Mouse (Mus musculus): ENCODE results near the gene Syt9. TPM values are rescaled to one million over a fixed set of nuclear protein-coding genes. Genes with fewer than 3 reads are reported as not detected.

Syt9 gene
- polyA plus RNA-seq, 1 experiment, result 0.05 TPM

DNA sequence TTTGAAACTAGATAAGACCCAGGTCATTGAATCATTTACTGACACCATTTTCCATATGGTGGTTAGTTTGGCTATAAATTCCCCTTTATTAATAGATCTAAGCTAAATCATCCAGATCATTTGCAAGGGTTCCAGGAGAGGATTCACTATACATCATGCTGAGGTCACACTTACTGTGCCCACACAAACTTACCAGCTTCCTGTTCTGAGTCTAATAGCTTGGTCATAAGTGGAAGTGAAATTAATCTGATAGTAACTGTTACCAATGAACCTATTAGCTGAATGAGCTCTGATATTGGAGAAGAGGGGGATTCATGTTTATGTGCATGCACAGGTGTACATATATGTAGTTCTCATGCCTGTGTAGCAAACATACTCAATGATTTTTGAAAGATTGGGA lies 124.9 kb downstream of the Syt9 start:
- Histone ChIP-seq H3K4me3 (ENCODE audit: extremely low read depth, insufficient read depth, insufficient read length) (no peak overlapping the region), H3K27me3 (ENCODE audit: control insufficient read depth, insufficient read depth, low read length) (no peaks in the 10 kb centered on the region), H3K4me1 (ENCODE audit: control insufficient read depth, insufficient read depth, insufficient read length) (no peaks in the 10 kb centered on the region), H3K36me3 (ENCODE audit: control insufficient read depth, insufficient read depth, low read length) (no peaks in the 10 kb centered on the region), H3K27ac (ENCODE audit: insufficient read depth, low read length) (no peak overlapping the region)
- no peak for DNase-seq (ENCODE audit: low read depth in 1 of 2, low spot score in 2 of 2)
- TF ChIP-seq POLR2A (IDR thresholded peaks at IDR 0.05; ENCODE audit: low read depth, low read length), result no peak
- no peak for TF ChIP-seq CTCF (IDR thresholded peaks at IDR 0.05; ENCODE audit: extremely low read depth, insufficient read depth, insufficient read length, insufficient replicate concordance)

DNA sequence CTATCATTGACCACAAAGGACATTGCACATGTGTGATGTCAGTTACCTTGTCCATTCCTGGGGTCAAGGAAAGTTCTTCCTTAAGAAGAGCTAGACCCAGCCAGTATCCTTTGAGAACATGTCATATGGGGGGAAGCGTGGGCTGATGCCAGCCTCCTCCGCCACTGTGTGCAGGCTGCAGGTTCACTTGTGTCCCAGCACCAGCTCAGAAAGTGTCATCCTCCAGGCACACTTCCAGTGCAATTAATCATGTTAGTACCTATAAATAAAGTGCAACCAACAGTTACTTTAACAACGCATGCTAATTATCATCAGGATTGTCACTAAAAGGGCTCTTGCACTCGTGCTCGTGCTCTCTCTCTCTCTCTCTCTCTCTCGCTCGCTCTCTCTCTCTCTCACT lies 126.4 kb downstream of the Syt9 start:
- no peaks in the 10 kb centered on the region for H3K36me3 ChIP-seq (ENCODE audit: control insufficient read depth, insufficient read depth, low read length)
- TF ChIP-seq POLR2A (IDR thresholded peaks at IDR 0.05; ENCODE audit: low read depth, low read length) (no peak), CTCF (IDR thresholded peaks at IDR 0.05; ENCODE audit: extremely low read depth, insufficient read depth, insufficient read length, insufficient replicate concordance) (no peak)
- no peaks in the 10 kb centered on the region for H3K27me3 ChIP-seq (ENCODE audit: control insufficient read depth, insufficient read depth, low read length)
- WGBS, result 79% methylated on average over 7 of the region's 7 CpGs
- no peak overlapping the region for H3K4me3 ChIP-seq (ENCODE audit: extremely low read depth, insufficient read depth, insufficient read length)
- DNase-seq (ENCODE audit: low read depth in 1 of 2, low spot score in 2 of 2), result no peak
- H3K27ac ChIP-seq (ENCODE audit: insufficient read depth, low read length), result no peak overlapping the region
- no peaks in the 10 kb centered on the region for H3K4me1 ChIP-seq (ENCODE audit: control insufficient read depth, insufficient read depth, insufficient read length)

- H3K27ac ChIP-seq (ENCODE audit: insufficient read depth, low read length), result no peak overlapping the region
- WGBS, result 84% methylated on average over 7 of the region's 7 CpGs
- no peaks in the 10 kb centered on the region for H3K27me3 ChIP-seq (ENCODE audit: control insufficient read depth, insufficient read depth, low read length)
- no peak overlapping the region for H3K4me3 ChIP-seq (ENCODE audit: extremely low read depth, insufficient read depth, insufficient read length)
- TF ChIP-seq POLR2A (IDR thresholded peaks at IDR 0.05; ENCODE audit: low read depth, low read length) (no peak), CTCF (IDR thresholded peaks at IDR 0.05; ENCODE audit: extremely low read depth, insufficient read depth, insufficient read length, insufficient replicate concordance) (no peak)
- DNase-seq (ENCODE audit: low read depth in 1 of 2, low spot score in 2 of 2), result no peak
- H3K36me3 ChIP-seq (ENCODE audit: control insufficient read depth, insufficient read depth, low read length), result no peaks in the 10 kb centered on the region
- no peaks in the 10 kb centered on the region for H3K4me1 ChIP-seq (ENCODE audit: control insufficient read depth, insufficient read depth, insufficient read length)
These were observed 130.1 kb downstream of the Syt9 start for GRCm38 (mm10) chr7:107500641-107501040.

- no peak for DNase-seq (ENCODE audit: low read depth in 1 of 2, low spot score in 2 of 2)
- no peaks in the 10 kb centered on the region for H3K27me3 ChIP-seq (ENCODE audit: control insufficient read depth, insufficient read depth, low read length)
- H3K36me3 ChIP-seq (ENCODE audit: control insufficient read depth, insufficient read depth, low read length), result no peaks in the 10 kb centered on the region
- H3K27ac ChIP-seq (ENCODE audit: insufficient read depth, low read length), result no peak overlapping the region
- H3K4me3 ChIP-seq (ENCODE audit: extremely low read depth, insufficient read depth, insufficient read length), result no peak overlapping the region
- no peaks in the 10 kb centered on the region for H3K4me1 ChIP-seq (ENCODE audit: control insufficient read depth, insufficient read depth, insufficient read length)
- TF ChIP-seq CTCF (IDR thresholded peaks at IDR 0.05; ENCODE audit: extremely low read depth, insufficient read depth, insufficient read length, insufficient replicate concordance), result no peak
- TF ChIP-seq POLR2A (IDR thresholded peaks at IDR 0.05; ENCODE audit: low read depth, low read length), result no peak
- 65% methylated on average over 5 of the region's 5 CpGs for WGBS
These were observed 134.5 kb downstream of the Syt9 start for GRCm38 (mm10) chr7:107504761-107505712.

DNA sequence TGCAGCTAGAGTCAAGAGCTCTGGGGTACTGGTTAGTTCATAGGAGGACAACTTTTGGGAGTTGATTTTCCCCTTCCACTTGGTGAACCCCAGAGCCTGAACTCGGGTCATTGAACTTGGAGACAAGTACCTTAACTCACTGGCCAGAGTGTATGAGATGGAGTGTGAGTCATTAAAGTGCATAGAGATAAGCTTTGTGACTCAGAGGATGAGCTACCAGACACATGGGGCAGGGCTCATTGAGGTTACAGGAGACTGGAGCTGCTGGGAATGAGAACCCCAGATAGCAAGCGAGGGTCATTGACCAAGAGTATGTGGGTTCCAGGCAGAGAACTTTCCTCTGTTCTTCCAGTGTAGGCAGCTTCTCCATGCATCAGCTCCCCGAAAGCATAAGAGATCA lies 137.4 kb downstream of the Syt9 start:
- Histone ChIP-seq H3K27me3 (ENCODE audit: control insufficient read depth, insufficient read depth, low read length) (no peaks in the 10 kb centered on the region), H3K36me3 (ENCODE audit: control insufficient read depth, insufficient read depth, low read length) (no peaks in the 10 kb centered on the region), H3K4me1 (ENCODE audit: control insufficient read depth, insufficient read depth, insufficient read length) (no peaks in the 10 kb centered on the region), H3K4me3 (ENCODE audit: extremely low read depth, insufficient read depth, insufficient read length) (no peak overlapping the region), H3K27ac (ENCODE audit: insufficient read depth, low read length) (no peak overlapping the region)
- WGBS, result 88% methylated on average over 3 of the region's 3 CpGs
- TF ChIP-seq CTCF (IDR thresholded peaks at IDR 0.05; ENCODE audit: extremely low read depth, insufficient read depth, insufficient read length, insufficient replicate concordance) (no peak), POLR2A (IDR thresholded peaks at IDR 0.05; ENCODE audit: low read depth, low read length) (no peak)
- no peak for DNase-seq (ENCODE audit: low read depth in 1 of 2, low spot score in 2 of 2)

DNA sequence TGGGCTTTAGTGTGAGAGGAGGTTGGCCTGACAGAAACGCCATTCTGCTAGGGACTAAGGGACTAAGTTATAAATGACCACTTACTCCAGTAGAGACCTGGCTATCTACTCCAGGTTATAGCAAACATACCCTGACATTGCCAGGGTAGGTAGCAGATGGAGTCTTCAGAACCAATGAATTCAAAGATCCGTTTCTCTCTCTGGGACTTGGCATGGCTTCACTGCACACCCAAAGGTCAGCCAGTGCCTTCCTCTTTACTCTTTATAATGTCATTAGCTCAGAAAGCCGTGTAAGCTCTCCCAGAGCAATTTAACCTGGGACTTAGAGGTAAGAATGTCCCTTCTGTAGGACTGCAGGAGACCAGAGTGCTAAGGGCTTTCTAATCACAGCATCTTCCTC lies 139.2 kb downstream of the Syt9 start:
- no peaks in the 10 kb centered on the region for H3K27me3 ChIP-seq (ENCODE audit: control insufficient read depth, insufficient read depth, low read length)
- H3K4me3 ChIP-seq (ENCODE audit: extremely low read depth, insufficient read depth, insufficient read length), result no peak overlapping the region
- no peak overlapping the region for H3K27ac ChIP-seq (ENCODE audit: insufficient read depth, low read length)
- TF ChIP-seq CTCF (IDR thresholded peaks at IDR 0.05; ENCODE audit: extremely low read depth, insufficient read depth, insufficient read length, insufficient replicate concordance) (no peak), POLR2A (IDR thresholded peaks at IDR 0.05; ENCODE audit: low read depth, low read length) (no peak)
- no peaks in the 10 kb centered on the region for H3K4me1 ChIP-seq (ENCODE audit: control insufficient read depth, insufficient read depth, insufficient read length)
- DNase-seq (ENCODE audit: low read depth in 1 of 2, low spot score in 2 of 2), result no peak
- WGBS, result 67% methylated on average over 3 of the region's 3 CpGs
- no peaks in the 10 kb centered on the region for H3K36me3 ChIP-seq (ENCODE audit: control insufficient read depth, insufficient read depth, low read length)

All from spleen, adult 2 months (tissue).